Mouse (Mus musculus) ES-E14 (cell line): ENCODE data around the gene Dbr1. TPM values are rescaled to one million over a fixed set of nuclear protein-coding genes. Genes with fewer than 3 reads are reported as not detected.

Source experiments
- DNase-seq: peaks from one replicate; pipeline ENCODE4 v3.0.0-alpha.2; 2013; ENCODE audit warnings: low read depth, low spot score
- H3K27ac ChIP-seq: 2 replicates; pipeline ENCODE4 v1.5.1; 2012; ENCODE audit warnings: low read depth, mild to moderate bottlenecking, low read length, moderate library complexity, mixed read lengths; ENCODE audit not compliant: poor library complexity, insufficient read depth, severe bottlenecking
- H3K36me3 ChIP-seq: 2 replicates; pipeline ENCODE4 v1.6.1; 2012; ENCODE audit warnings: mild to moderate bottlenecking, low read length, moderate library complexity, mixed read lengths; ENCODE audit not compliant: control insufficient read depth, poor library complexity, insufficient read depth, severe bottlenecking
- H3K4me1 ChIP-seq, 2 experiments: fragments of 150-350 bp in 1 of 2; sonication (generic) in 1 of 2; 2 replicates each; pipeline ENCODE4 v1.6.1; 2012; ENCODE audit warnings: low read length in 2 of 2, mild to moderate bottlenecking in 1 of 2, mixed read lengths in 1 of 2; ENCODE audit not compliant: control insufficient read depth in 2 of 2, insufficient read depth in 2 of 2, poor library complexity in 1 of 2
- H3K4me3 ChIP-seq, 2 experiments: fragments of 150-350 bp in 1 of 2; sonication (generic) in 1 of 2; 2 replicates each; pipeline ENCODE4 v1.5.1; 2012; ENCODE audit warnings: low read length in 2 of 2, low read depth in 1 of 2, mild to moderate bottlenecking in 1 of 2, mixed read lengths in 1 of 2; ENCODE audit not compliant: insufficient read depth in 1 of 2, poor library complexity in 1 of 2, severe bottlenecking in 1 of 2
- H3K9ac ChIP-seq: 2 replicates; pipeline ENCODE4 v1.6.1; 2012; ENCODE audit warnings: low read depth, mild to moderate bottlenecking, low read length, mixed read lengths; ENCODE audit not compliant: poor library complexity, insufficient read depth, severe bottlenecking
- H3K9me3 ChIP-seq: fragments of 150-350 bp; sonication (generic); 2 replicates; pipeline ENCODE4 v1.6.1; 2012; ENCODE audit warnings: low read depth, mild to moderate bottlenecking, low read length; ENCODE audit not compliant: control insufficient read depth, insufficient read depth
- CHD2 ChIP-seq: IDR thresholded peaks from 2 replicates; pipeline ENCODE4 v1.6.1; 2014; ENCODE audit warnings: mild to moderate bottlenecking, low read depth, low read length, inconsistent platforms
- HCFC1 ChIP-seq: IDR thresholded peaks from 2 replicates; pipeline ENCODE4 v1.6.1; 2012; ENCODE audit warnings: low read length, inconsistent platforms, borderline replicate concordance; ENCODE audit not compliant: insufficient read depth
- MAFK ChIP-seq: IDR thresholded peaks from 2 replicates; pipeline ENCODE4 v1.6.1; 2014; ENCODE audit warnings: mild to moderate bottlenecking, low read depth, low read length, inconsistent platforms; ENCODE audit not compliant: insufficient read depth
- ZC3H11A ChIP-seq: IDR thresholded peaks from 2 replicates; pipeline ENCODE4 v1.6.1; 2012; ENCODE audit warnings: low read depth, mild to moderate bottlenecking, inconsistent platforms, low read length, borderline replicate concordance
- ZNF384 ChIP-seq: IDR thresholded peaks from 2 replicates; pipeline ENCODE4 v1.6.1; 2012; ENCODE audit warnings: low read depth, low read length, inconsistent platforms
- in situ Hi-C, 2 experiments: fragments of 600-800 bp; cut with MboI; formaldehyde crosslinking; loops; one replicate each; pipeline ENCODE4 v1.15.1; 2025; ENCODE audit warnings: low sequenced_read_pairs in 2 of 2, inconsistent platforms in 1 of 2; ENCODE audit not compliant: unreplicated experiment in 2 of 2
- total RNA-seq: library from RNA; depleted of rRNA; stranded (reverse); fragments of 300-350 nt; gene quantifications from 2 replicates; pipeline ENCODE4 v1.2.3, GENCODE M21; 2012

The Dbr1 gene
- total RNA-seq, 1 experiment = 48.1 TPM

- TF ChIP-seq CHD2 (no peak), ZNF384 (no peak), HCFC1 (no peak), ZC3H11A (no peak), MAFK (no peak)
- in situ Hi-C loops = no loop called here
- no peaks in the 10 kb centered on the region for H3K36me3 ChIP-seq
- peak within 1 kb of the TSS; percentile 65 to 81 for H3K4me3 ChIP-seq
- no peak within 1 kb of the TSS for H3K27ac ChIP-seq
- DNase-seq = peak; percentile 50
- no peaks in the 10 kb centered on the region for H3K9me3 ChIP-seq
- H3K9ac ChIP-seq = peak within 1 kb of the TSS; percentile 53
- 0 out of 4 replicates have a peak, but pooled peaks cover 0 to 3% of the 10 kb centered on the region in 2 experiments for H3K4me1 ChIP-seq
Measured at GRCm38 (mm10) chr9:99629281-99630011, 53.8 kb downstream of the Dbr1 start, which contains the start of gene Dzip1l. Gene Dzip1l, plus strand, starts transcription at chr9:99629496.

GRCm38 (mm10) chr9:99630071-99630470 lies 54.5 kb downstream of the Dbr1 start:
- Histone ChIP-seq H3K27ac (no peak overlapping the region), H3K9ac (peak overlapping the region; percentile 53), H3K4me1 (0 out of 4 replicates have a peak, but pooled peaks cover 0 to 3% of the 10 kb centered on the region in 2 experiments), H3K4me3 (peak overlapping the region; percentile 65 to 81), H3K9me3 (no peaks in the 10 kb centered on the region), H3K36me3 (no peaks in the 10 kb centered on the region)
- no peak for TF ChIP-seq MAFK
- TF ChIP-seq ZC3H11A = no peak
- no peak for TF ChIP-seq CHD2
- no peak for TF ChIP-seq HCFC1
- no peak for TF ChIP-seq ZNF384
- in situ Hi-C loops = no loop called here
- DNase-seq = no peak

DNA sequence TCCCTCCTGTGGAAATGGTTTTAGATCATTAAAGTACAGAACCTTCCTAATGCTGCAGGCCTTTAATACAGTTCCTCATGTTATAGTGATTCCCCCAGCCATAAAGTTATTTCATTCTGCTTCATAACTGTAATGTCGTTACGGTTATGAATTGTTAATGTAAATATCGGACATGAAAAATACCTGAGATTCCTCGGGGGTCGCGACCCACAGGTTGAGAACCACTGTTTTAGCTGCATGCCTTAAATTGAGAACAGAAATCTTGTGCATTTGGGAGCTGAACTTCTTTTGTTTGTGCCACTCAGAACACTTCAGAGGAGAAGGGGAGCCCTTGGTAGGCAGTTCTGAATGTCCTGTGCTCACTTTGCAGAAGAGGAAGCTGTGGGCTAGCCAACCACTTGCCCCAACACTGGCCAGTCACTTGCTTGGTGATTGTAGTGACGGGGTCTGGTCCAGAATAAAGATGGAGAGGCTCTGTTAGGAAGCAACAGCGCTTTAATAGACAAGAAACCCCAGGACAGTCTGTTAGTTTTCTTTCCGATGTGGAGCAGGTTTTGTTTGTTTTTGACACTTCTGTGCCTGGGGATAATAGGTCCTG lies 55.0 kb downstream of the Dbr1 start:
- Histone ChIP-seq H3K4me1 (0 out of 4 replicates have a peak, but pooled peaks cover 0 to 3% of the 10 kb centered on the region in 2 experiments), H3K9ac (peak overlapping the region; percentile 53; the same call in 1 of the 2 replicates), H3K9me3 (no peaks in the 10 kb centered on the region), H3K27ac (no peak overlapping the region), H3K4me3 (peak overlapping the region; percentile 65 to 81; a peak in 3 of 4 replicates), H3K36me3 (no peaks in the 10 kb centered on the region)
- DNase-seq = no peak
- in situ Hi-C loops = no loop called here
- TF ChIP-seq CHD2 (peak; percentile 96), HCFC1 (no peak)

DNA sequence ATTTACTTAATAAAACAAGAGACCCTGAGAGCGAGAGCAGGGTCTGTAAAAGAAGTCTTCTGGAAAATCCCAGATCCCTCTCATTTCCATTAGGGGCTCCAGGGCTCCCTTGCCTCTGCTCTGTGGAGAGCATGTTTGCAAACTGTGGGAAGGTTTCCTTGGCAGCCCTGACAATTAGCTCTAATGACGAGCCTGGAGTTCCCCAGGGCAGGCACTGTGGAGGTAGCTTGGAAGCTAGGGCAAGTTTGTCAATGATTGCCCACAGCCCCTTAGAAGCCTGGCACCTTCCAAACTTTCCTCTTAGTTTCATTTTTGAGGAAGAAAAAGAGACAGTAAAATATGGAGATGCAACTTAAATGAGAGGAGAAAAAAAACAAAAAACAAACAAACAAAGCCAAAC lies 56.2 kb downstream of the Dbr1 start:
- Histone ChIP-seq H3K9ac (no peak overlapping the region), H3K9me3 (no peaks in the 10 kb centered on the region), H3K27ac (no peak overlapping the region), H3K4me1 (0 out of 4 replicates have a peak, but pooled peaks cover 0 to 3% of the 10 kb centered on the region in 2 experiments), H3K4me3 (no peak overlapping the region), H3K36me3 (no peaks in the 10 kb centered on the region)
- TF ChIP-seq ZNF384 (no peak), HCFC1 (no peak), ZC3H11A (no peak), MAFK (no peak), CHD2 (no peak)
- in situ Hi-C loops = no loop called here
- no peak for DNase-seq
